Mouse (Mus musculus): ENCODE results near the gene Elmod2.

Gene Elmod2

GRCm38 (mm10) chr8:83272464-83272863, 59.8 kb downstream of the Elmod2 start:
- DNase-seq: no peak

- DNase-seq: no peak
Observed at GRCm38 (mm10) chr8:83271172-83271571, 61.1 kb downstream of the Elmod2 start.
